Comparison of ENCODE assay signal across 12 mouse cellular contexts in the genomic region with DNA sequence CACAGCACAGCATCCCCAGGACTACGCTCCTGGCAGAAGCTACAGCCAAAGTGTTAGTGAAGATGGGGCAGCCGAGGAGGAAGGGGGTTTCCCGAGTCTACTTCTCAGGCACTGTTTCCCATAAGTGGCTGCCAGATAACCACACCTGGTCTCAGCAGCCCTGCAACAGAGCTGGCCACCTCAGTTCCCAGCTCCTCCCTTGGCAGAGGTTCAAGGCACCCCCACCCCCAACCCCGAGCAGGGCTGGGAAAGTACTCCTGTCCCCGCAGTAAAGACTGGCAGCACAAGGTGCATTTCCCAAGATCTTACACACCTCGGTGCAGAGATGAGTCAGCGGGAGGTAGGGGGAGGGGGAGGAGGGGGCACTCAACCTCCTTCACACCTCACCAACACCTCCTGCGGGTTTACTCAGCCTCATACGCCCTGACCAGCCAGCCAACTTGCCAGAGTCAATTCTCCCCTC. TPM values are rescaled to one million over a fixed set of nuclear protein-coding genes. Genes with fewer than 3 reads are reported as not detected.
DNase-seq lines count a peak whose midpoint lies in the region; ATAC-seq and TF ChIP-seq lines count a peak whose summit lies in the region.
"Had no signal": no experiment of that assay in that cellular context is flagged by ENCODE, and none has a peak within 500 bp of the region (broad histone marks: within the 10 kb centered on the region; RNA-seq: fewer than 3 reads in every experiment).

No protein-coding gene starts in this region.

- ATAC-seq in heart, embryonic 13.5 days (ENCODE audit: extremely low read depth, insufficient number of reproducible peaks, low FRiP score, low TSS enrichment) = no peak
- peak; percentile 73 for ATAC-seq in lung, postnatal 0 days
- peak; percentile 82 for ATAC-seq in intestine, embryonic 16.5 days
- ATAC-seq in stomach, postnatal 0 days (ENCODE audit: low FRiP score, low TSS enrichment) = peak; percentile 77
- ATAC-seq: liver, embryonic 12.5 days had no signal

- peaks cover 9% of the 10 kb centered on the region; the same call in 1 of the 2 replicates for H3K36me3 ChIP-seq in heart, embryonic 13.5 days
- H3K36me3 ChIP-seq in lung, postnatal 0 days (ENCODE audit: insufficient read depth, low read length) = no peaks in the 10 kb centered on the region
- H3K36me3 ChIP-seq in intestine, embryonic 16.5 days (ENCODE audit: control insufficient read depth, insufficient read depth, low read length) = no peaks in the 10 kb centered on the region
- no peaks in the 10 kb centered on the region for H3K36me3 ChIP-seq in stomach, postnatal 0 days (ENCODE audit: control insufficient read depth, insufficient read depth, low read length)
- H3K36me3 ChIP-seq: liver, embryonic 12.5 days had no signal

- H3K4me2 ChIP-seq in heart, embryonic 13.5 days = peak overlapping the region; percentile 10; the same call in 1 of the 2 replicates
- H3K4me2 ChIP-seq in lung, postnatal 0 days (replicated peaks; ENCODE audit: low read depth, low read length) = no peak overlapping the region
- 0 out of 2 replicates have a peak overlapping the region, but pooled peaks have one; percentile 8 for H3K4me2 ChIP-seq in intestine, embryonic 16.5 days (ENCODE audit: low read depth, low read length)
- H3K4me2 ChIP-seq in stomach, postnatal 0 days (replicated peaks; ENCODE audit: low read depth) = no peak overlapping the region
- H3K4me2 ChIP-seq: heart, embryonic 12.5 days; liver, embryonic 12.5 days had no signal

- H3K9ac ChIP-seq in heart, embryonic 13.5 days = peak overlapping the region; percentile 50; the same call in 1 of the 2 replicates
- no peak overlapping the region for H3K9ac ChIP-seq in lung, postnatal 0 days (replicated peaks; ENCODE audit: low read depth)
- H3K9ac ChIP-seq in intestine, embryonic 16.5 days (ENCODE audit: low read depth, low read length) = no peak overlapping the region
- no peak overlapping the region for H3K9ac ChIP-seq in stomach, postnatal 0 days (ENCODE audit: low read length)
- H3K9ac ChIP-seq: heart, embryonic 12.5 days; liver, embryonic 12.5 days had no signal

- intact Hi-C loops in heart, postnatal 25 days (cut with DNase I) = no loop called here

- H3K4me1 ChIP-seq in heart, embryonic 13.5 days = peaks cover 80% of the 10 kb centered on the region
- peaks cover 10% of the 10 kb centered on the region; the same call in 1 of the 2 replicates for H3K4me1 ChIP-seq in lung, postnatal 0 days (ENCODE audit: insufficient read depth, low read depth, low read length)
- peaks cover 58% of the 10 kb centered on the region for H3K4me1 ChIP-seq in intestine, embryonic 16.5 days (ENCODE audit: control insufficient read depth, insufficient read depth, low read length)
- no peaks in the 10 kb centered on the region; the same call in 1 of the 2 replicates for H3K4me1 ChIP-seq in stomach, postnatal 0 days (replicated peaks; ENCODE audit: control insufficient read depth, insufficient read depth)

- H3K9me3 ChIP-seq in heart, embryonic 13.5 days = 0 out of 2 replicates have a peak, but pooled peaks cover 5% of the 10 kb centered on the region
- no peaks in the 10 kb centered on the region for H3K9me3 ChIP-seq in lung, postnatal 0 days (ENCODE audit: low read length)
- no peaks in the 10 kb centered on the region for H3K9me3 ChIP-seq in intestine, embryonic 16.5 days (ENCODE audit: control insufficient read depth, low read length)
- H3K9me3 ChIP-seq in stomach, postnatal 0 days (ENCODE audit: control insufficient read depth, low read length) = no peaks in the 10 kb centered on the region
- H3K9me3 ChIP-seq: heart, embryonic 12.5 days had no signal

- no peak for TF ChIP-seq CTCF in lung, postnatal 0 days (IDR thresholded peaks at IDR 0.05)
- TF ChIP-seq CTCF in stomach, postnatal 0 days (IDR thresholded peaks at IDR 0.05; ENCODE audit: low read depth) = no peak

- H3K27me3 ChIP-seq in heart, embryonic 13.5 days (replicated peaks) = no peaks in the 10 kb centered on the region
- no peaks in the 10 kb centered on the region for H3K27me3 ChIP-seq in lung, postnatal 0 days (replicated peaks; ENCODE audit: insufficient read depth, low read length)
- H3K27me3 ChIP-seq in intestine, embryonic 16.5 days (replicated peaks; ENCODE audit: control insufficient read depth, insufficient read depth, low read length) = no peaks in the 10 kb centered on the region
- no peaks in the 10 kb centered on the region for H3K27me3 ChIP-seq in stomach, postnatal 0 days (ENCODE audit: control insufficient read depth, insufficient read depth, low read length)
- H3K27me3 ChIP-seq: heart, embryonic 12.5 days; liver, embryonic 12.5 days had no signal

- H3K27ac ChIP-seq in heart, embryonic 13.5 days (replicated peaks) = 0 out of 2 replicates have a peak overlapping the region, but pooled peaks have one; percentile 32
- H3K27ac ChIP-seq in lung, postnatal 0 days (ENCODE audit: low read length) = no peak overlapping the region
- H3K27ac ChIP-seq in intestine, embryonic 16.5 days (ENCODE audit: low read length) = peak overlapping the region; percentile 21
- H3K27ac ChIP-seq in stomach, postnatal 0 days (replicated peaks) = no peak overlapping the region
- H3K27ac ChIP-seq: forebrain, embryonic 10.5 days; liver, embryonic 12.5 days had no signal

- 38% methylated on average over 9 of the region's 9 CpGs for WGBS in heart, embryonic 13.5 days
- WGBS in lung, postnatal 0 days = 41% methylated on average over 6 of the region's 9 CpGs
- 51% methylated on average over 9 of the region's 9 CpGs for WGBS in intestine, embryonic 16.5 days
- WGBS in stomach, postnatal 0 days = 32% methylated on average over 9 of the region's 9 CpGs

- TF ChIP-seq EP300 in lung, postnatal 0 days (IDR thresholded peaks at IDR 0.05) = no peak
- no peak for TF ChIP-seq EP300 in stomach, postnatal 0 days (optimal IDR thresholded peaks at IDR 0.05)

- H3K4me3 ChIP-seq in heart, embryonic 13.5 days = no peak overlapping the region
- H3K4me3 ChIP-seq in lung, postnatal 0 days (ENCODE audit: low read depth, low read length) = no peak overlapping the region
- no peak overlapping the region for H3K4me3 ChIP-seq in intestine, embryonic 16.5 days (ENCODE audit: low read length)
- H3K4me3 ChIP-seq in stomach, postnatal 0 days (ENCODE audit: low read depth, low read length) = no peak overlapping the region
- H3K4me3 ChIP-seq: forebrain, embryonic 10.5 days; heart, embryonic 12.5 days; liver, embryonic 12.5 days had no signal

- DNase-seq in heart, postnatal 25 days (ENCODE audit: low spot score) = no peak
- peak; percentile 68 for DNase-seq in lung, postnatal 0 days (ENCODE audit: low spot score)
- DNase-seq in lung, postnatal 14 days = no peak
- DNase-seq in stomach, postnatal 0 days (ENCODE audit: low spot score) = peak; percentile 70
- DNase-seq in adrenal gland, adult 18-20 months (ENCODE audit: low spot score in 2 of 2) = no peak
- no peak for DNase-seq in urinary bladder, adult 18-20 months (ENCODE audit: low spot score in 2 of 2)
- DNase-seq: cerebellum, postnatal 25 days had no signal

RNA-seq across cellular contexts. Expression of gene Ksr1, which starts 14.2 kb away (rescaled TPM):
- polyA plus RNA-seq in heart, embryonic 13.5 days (2015; fragmentation: Nextera tagmentation; extraction: Ambion mirVana) = 2.2 and 2.4 TPM in 2 replicates
- total RNA-seq in heart, postnatal 25 days (2021) = 1 to 10 TPM; 7.3 TPM
- polyA plus RNA-seq in lung, postnatal 0 days (2015; fragmentation: Nextera tagmentation; extraction: Ambion mirVana) = 2.3 TPM in 2 replicates
- polyA plus RNA-seq in intestine, embryonic 16.5 days (2015; fragmentation: Nextera tagmentation; extraction: Ambion mirVana) = 4.1 and 4.6 TPM in 2 replicates
- 0.67 and 0.94 TPM in 2 replicates for polyA plus RNA-seq in stomach, postnatal 0 days (2015; fragmentation: Nextera tagmentation; extraction: Ambion mirVana)
- 1 to 10 TPM; 6.7 to 7.4 TPM for total RNA-seq in adrenal gland, adult 18-20 months (2021)

Comparison
In these comparisons a context has a peak if more than half of its experiments do, and no peak if none do; other contexts are left out.
1. DNase-seq: peak in lung, postnatal 0 days (single experiment) and stomach, postnatal 0 days (single experiment); none in heart, postnatal 25 days (single experiment), lung, postnatal 14 days (single experiment), adrenal gland, adult 18-20 months (0 of 2) and urinary bladder, adult 18-20 months (0 of 2).
2. H3K27ac ChIP-seq: peak in heart, embryonic 13.5 days (single experiment) and intestine, embryonic 16.5 days (single experiment); none in lung, postnatal 0 days (single experiment) and stomach, postnatal 0 days (single experiment).
3. H3K4me2 ChIP-seq: peak in heart, embryonic 13.5 days (single experiment) and intestine, embryonic 16.5 days (single experiment); none in lung, postnatal 0 days (single experiment) and stomach, postnatal 0 days (single experiment).